Mouse (Mus musculus): ENCODE data around the gene Ngrn. TPM values are rescaled to one million over a fixed set of nuclear protein-coding genes. Genes with fewer than 3 reads are reported as not detected.

Ngrn gene
- 10 to 100 TPM; 24.0 to 27.5 TPM for total RNA-seq (2021)

- intact Hi-C loops (cut with DNase I), result no loop called here
- peak; percentile 89 to 93 for DNase-seq
These were observed at the start of gene Ngrn for GRCm38 (mm10) chr7:80260625-80261371. Ngrn (plus strand) TSS chr7:80261215.

GRCm38 (mm10) chr7:80213604-80214003 is 47.4 kb upstream of the Ngrn start:
- DNase-seq, result no peak
- intact Hi-C loops (cut with DNase I), result loop anchor here (10.0 kb wide), 1 partner anchor 199 kb away; no protein-coding TSS in a partner anchor

DNA sequence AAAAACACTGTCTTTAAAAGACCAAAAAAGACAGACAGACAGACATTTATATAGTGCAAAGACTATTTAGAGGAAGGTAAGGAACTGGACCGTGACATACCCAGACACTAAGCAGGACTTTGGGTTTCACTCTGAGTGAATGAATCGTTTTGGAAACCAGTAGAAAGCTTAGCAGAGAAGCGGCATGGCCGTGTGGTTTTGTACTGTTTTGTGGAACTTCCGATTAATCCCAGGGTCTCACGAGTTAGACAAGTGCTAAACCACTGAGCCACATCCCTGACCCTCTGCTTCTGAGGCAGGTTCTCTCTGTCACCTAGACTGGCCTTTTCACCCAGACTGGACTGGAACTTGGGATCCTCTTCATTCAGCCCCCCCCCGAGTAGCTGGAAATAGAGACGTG is 46.6 kb upstream of the Ngrn start:
- no peak for DNase-seq
- intact Hi-C loops (cut with DNase I), result loop anchor here (10.0 kb wide), 1 partner anchor 200 kb away; no protein-coding TSS in a partner anchor

- peak; percentile 78 to 86 for DNase-seq
- intact Hi-C loops (cut with DNase I), result loop anchor here (1.0 to 10.0 kb wide), 3 partner anchors 58 to 201 kb away; no protein-coding TSS in a partner anchor
These were observed 45.6 kb upstream of the Ngrn start for GRCm38 (mm10) chr7:80215398-80215797.

DNA sequence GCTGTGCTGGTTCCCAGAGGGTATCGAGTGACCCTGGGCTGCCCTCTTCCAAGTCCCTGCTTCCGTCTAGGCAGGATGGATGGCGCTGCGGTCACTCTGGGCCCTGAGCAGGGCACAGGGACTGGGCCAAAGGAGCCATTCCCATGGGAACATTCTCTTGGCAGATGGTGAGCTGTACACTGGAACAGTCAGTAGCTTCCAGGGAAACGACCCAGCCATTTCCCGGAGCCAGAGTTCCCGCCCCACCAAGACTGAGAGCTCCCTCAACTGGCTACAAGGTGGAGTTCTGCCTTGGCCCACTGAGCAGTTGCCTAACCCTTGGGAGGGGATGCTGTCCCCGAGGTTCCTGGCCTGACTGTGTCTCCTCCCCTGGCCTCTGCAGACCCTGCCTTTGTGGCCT is 44.4 kb upstream of the Ngrn start:
- intact Hi-C loops (cut with DNase I), result loop anchor here (5.0 to 10.0 kb wide), 2 partner anchors 59 to 202 kb away; no protein-coding TSS in a partner anchor
- peak; percentile 66 to 71 for DNase-seq

GRCm38 (mm10) chr7:80218666-80219065 is 42.3 kb upstream of the Ngrn start:
- DNase-seq, result no peak
- intact Hi-C loops (cut with DNase I), result loop anchor here (5.0 to 10.0 kb wide), 2 partner anchors 61 to 204 kb away; no protein-coding TSS in a partner anchor

GRCm38 (mm10) chr7:80220237-80220797 is 40.7 kb upstream of the Ngrn start:
- intact Hi-C loops (cut with DNase I), result no loop called here
- no peak for DNase-seq

GRCm38 (mm10) chr7:80221179-80221750 is 39.8 kb upstream of the Ngrn start:
- intact Hi-C loops (cut with DNase I), result no loop called here
- DNase-seq, result no peak

GRCm38 (mm10) chr7:80227065-80227464 is 34.0 kb upstream of the Ngrn start:
- DNase-seq, result no peak
- intact Hi-C loops (cut with DNase I), result no loop called here

DNA sequence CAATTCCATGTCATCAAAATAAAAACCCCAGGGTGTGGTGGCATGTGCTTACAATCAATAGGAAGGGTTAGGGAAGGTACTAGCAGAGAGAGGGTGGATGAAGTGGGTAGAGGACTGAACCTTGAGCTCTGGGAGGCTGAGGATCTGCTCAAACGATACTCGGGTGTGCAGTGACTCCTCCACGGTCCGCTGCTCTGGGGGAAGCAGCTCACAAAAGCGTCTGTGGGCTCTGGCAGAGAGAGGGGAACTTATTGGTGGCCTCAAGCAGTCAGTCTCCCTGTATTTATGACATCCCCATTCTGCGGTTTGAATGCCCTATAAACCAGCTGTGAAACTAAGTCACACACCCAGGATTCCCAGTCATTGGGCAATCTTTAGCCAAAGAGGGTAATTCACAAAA is 30.8 kb upstream of the Ngrn start:
- intact Hi-C loops (cut with DNase I), result no loop called here

GRCm38 (mm10) chr7:80231971-80232488 is 29.0 kb upstream of the Ngrn start:
- intact Hi-C loops (cut with DNase I), result no loop called here
- DNase-seq, result no peak

More for the DNA sequence above, 30.8 kb upstream of the Ngrn start:
- DNase-seq, result no peak

DNA sequence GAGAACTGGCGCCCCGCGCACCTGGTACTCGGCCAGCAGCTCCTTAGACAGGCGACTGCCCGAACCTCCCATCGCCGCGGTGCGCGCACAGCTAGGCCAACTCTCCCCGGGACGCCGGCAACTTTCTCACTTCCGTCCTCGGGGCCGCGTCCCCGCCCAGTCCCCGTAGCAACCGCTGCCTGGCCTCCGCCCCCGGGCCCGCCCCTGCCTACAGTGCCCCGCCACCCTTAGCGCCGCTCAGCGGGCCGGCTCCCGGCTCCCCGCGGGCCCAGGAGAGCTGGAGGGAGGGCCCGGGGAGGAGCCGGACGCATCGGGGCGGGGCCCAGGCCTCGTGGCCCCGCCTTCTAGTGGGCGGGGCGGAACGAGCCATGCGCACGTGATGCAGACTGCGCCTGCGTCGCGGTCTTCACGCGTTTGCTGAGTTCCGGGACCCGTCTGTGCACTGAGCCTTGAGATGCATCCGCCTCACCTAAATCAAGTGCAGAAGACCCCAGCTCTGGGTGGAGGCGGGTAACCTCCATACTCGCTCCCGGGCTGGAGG is 28.5 kb upstream of the Ngrn start, which contains the start of the genes Cib1 and Gdpgp1:
Cib1 (minus strand) TSS at position 325 of the 541 bp plus-strand sequence.
Gdpgp1 (plus strand) TSS at position 377 of the 541 bp plus-strand sequence.
- intact Hi-C loops (cut with DNase I), result no loop called here
- peak; percentile 97 to 98 for DNase-seq

DNA sequence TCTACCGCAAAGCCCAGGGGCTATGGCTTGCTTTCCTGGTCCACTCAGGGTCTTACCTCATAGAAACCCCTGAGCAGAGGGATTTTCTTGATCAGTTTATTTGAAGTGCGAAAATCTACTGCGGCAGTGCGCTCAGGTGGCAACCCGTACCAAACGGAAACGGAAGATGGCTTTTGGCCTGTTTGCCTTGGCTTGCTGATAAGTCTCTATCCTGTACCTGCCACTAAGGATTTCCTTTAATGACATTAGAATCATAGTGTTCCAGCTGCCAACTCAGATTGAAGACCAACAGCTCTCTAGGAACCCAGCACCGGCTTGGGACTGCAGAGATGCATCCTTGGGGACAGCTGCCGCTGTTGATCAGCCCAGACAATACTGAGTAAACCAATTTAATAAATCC is 27.2 kb upstream of the Ngrn start:
- intact Hi-C loops (cut with DNase I), result no loop called here
- no peak for DNase-seq

DNA sequence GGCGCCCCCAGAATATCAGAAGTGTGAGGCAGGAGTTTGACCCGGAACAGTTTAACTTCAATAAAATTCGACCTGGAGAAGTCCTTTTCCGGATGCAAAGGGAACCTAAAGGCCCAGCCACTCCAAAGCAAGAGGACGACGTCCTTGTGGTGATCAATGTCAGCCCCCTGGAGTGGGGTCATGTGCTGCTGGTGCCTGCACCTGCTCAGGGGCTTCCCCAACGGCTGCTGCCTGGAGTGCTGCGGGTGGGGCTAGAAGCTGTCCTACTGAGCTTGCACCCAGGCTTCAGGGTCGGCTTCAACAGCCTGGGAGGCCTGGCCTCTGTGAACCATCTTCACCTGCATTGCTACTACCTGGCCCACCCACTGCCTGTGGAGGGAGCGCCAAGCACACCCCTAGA is 22.5 kb upstream of the Ngrn start:
- DNase-seq, result no peak
- intact Hi-C loops (cut with DNase I), result no loop called here

DNA sequence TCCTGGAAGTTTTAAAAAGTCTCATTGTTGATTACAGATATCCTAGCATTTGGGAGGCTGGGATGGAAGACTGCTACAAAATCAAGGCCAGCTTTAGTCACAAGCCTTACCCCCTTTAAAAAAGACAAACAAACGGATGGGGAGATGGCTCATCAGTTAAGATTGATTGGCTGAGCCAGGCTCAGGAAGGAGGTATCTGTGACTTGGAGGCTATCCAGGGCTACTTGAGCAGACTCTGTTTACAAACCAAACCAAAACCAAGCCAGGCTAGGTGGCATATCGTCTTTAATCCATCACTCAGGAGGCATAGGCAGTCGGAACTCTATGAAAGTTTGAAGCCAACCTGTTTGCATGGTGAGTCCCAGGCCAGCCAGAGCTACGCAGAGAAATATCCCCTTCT is 19.4 kb upstream of the Ngrn start:
- DNase-seq, result no peak
- intact Hi-C loops (cut with DNase I), result no loop called here

GRCm38 (mm10) chr7:80244851-80245250 is 16.2 kb upstream of the Ngrn start:
- intact Hi-C loops (cut with DNase I), result no loop called here
- no peak for DNase-seq

GRCm38 (mm10) chr7:80246148-80246721 is 14.8 kb upstream of the Ngrn start, which contains the start of gene Ttll13:
Ttll13 (plus strand) TSS chr7:80246376.
- intact Hi-C loops (cut with DNase I), result no loop called here
- DNase-seq, result peak; percentile 98

DNA sequence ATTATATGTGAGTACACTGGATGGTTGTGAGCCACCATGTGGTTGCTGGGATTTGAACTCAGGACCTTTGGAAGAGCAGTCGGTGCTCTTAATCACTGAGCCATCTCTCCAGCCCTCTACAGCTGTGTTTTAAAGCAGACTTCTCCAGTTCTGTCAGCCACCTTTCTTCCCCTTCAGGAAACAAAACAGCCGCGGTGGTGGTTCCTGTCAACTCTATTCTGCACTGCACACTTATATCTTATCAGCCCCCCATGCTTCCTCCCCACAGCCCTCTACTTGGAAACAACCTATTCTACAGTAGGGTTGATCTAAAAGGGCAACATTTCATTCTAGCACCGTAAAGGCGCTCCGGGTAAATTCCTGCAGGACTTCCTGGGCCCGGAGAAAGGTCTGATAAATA is 14.2 kb upstream of the Ngrn start:
- intact Hi-C loops (cut with DNase I), result no loop called here
- peak in 1 of 2 experiments; percentile 11 for DNase-seq

DNA sequence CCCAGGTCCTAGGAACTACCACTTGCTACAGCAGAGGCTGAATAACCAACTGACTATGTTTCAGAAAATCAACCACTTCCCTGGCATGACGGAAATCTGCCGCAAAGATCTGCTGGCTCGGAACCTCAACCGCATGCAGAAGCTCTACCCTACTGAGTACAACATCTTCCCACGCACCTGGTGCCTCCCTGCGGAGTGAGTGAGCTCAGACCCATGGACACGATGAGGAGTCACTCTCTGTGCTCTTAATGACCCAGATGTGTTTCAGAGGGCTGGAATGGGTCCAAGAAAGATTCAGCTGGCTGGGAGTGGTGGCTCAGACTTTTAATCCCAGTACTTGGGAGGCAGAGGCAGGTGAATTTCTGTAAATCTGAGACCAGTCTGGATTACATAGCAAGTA is 8.6 kb upstream of the Ngrn start:
- intact Hi-C loops (cut with DNase I), result no loop called here
- no peak for DNase-seq

DNA sequence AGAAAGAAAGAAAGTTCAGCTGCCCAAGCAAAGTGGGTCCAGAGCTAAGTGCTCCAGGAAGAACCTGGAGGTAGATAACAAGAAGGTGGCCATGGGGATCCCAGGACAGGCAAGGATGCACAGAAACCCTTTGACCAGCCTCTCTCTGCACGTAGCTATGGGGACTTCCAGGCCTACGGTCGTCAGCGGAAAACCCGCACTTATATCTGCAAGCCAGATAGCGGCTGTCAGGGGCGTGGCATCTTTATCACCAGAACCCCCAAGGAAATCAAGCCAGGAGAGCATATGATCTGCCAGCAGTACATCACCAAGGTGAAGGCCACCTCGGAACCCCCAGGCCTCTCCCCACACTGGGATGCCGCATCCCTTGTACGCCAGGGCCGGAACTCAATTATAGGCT is 8.1 kb upstream of the Ngrn start:
- intact Hi-C loops (cut with DNase I), result no loop called here

DNA sequence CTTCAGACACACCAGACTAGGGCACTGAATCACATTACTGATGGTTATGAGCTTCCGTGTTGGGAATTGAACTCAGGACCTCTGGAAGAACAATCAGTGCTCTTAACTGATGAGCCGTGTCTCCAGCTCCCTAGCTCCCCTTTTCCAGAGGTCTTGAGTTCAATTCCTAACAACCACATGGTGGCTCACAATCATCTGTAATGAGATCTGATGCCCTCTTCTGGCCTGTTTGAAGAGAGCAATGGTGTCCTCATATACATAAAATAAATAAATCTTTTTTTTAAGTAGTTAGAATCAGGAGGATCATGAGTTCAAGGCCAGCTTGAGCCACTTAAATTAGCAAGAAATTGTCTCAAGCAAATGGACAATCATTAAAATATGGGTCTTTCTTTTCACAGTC is 5.0 kb upstream of the Ngrn start:
- no peak for DNase-seq
- intact Hi-C loops (cut with DNase I), result loop anchor here (2.0 kb wide), 1 partner anchor 115 kb away; no protein-coding TSS in a partner anchor

More for the DNA sequence above, 8.1 kb upstream of the Ngrn start:
- DNase-seq, result no peak
